Mouse (Mus musculus) kidney, embryonic 16.5 days (tissue): ENCODE measurements around the gene Pecr. TPM values are rescaled to one million over a fixed set of nuclear protein-coding genes. Genes with fewer than 3 reads are reported as not detected.
A peak's percentile ranks its signal among the peaks of the same experiment; 100 is the strongest.
"Not testable (repeated sequence)": the region's sequence is repeated elsewhere in the genome, so short reads cannot be mapped to it uniquely, and the experiment has no call there.

Experiments
- ATAC-seq: fragments of 200-750 bp; cut with Nextera tagmentation; 2 replicates; pipeline ENCODE4 v1.8.0; 2017; ENCODE audit warnings: moderate TSS enrichment; ENCODE audit not compliant: low FRiP score, low TSS enrichment
- H3K27ac ChIP-seq: fragments of 300-500 bp; sonication (generic); 2 replicates; pipeline ENCODE4 v1.5.1; 2014; ENCODE audit warnings: low read length
- H3K27me3 ChIP-seq: fragments of 300-500 bp; sonication (generic); 2 replicates; pipeline ENCODE4 v1.6.1; 2014; ENCODE audit warnings: low read length, control low read depth, mixed read lengths; ENCODE audit not compliant: insufficient read depth
- H3K36me3 ChIP-seq: fragments of 300-500 bp; sonication (generic); 2 replicates; pipeline ENCODE4 v1.6.1; 2014; ENCODE audit warnings: low read length, control low read depth, mixed read lengths; ENCODE audit not compliant: insufficient read depth
- H3K4me1 ChIP-seq: fragments of 300-500 bp; sonication (generic); 2 replicates; pipeline ENCODE4 v1.6.1; 2014; ENCODE audit warnings: low read length, control low read depth, mixed read lengths; ENCODE audit not compliant: insufficient read depth
- H3K4me2 ChIP-seq: fragments of 300-500 bp; sonication (generic); replicated peaks from 2 replicates; pipeline ENCODE4 v1.6.1; 2014; ENCODE audit warnings: low read depth, low read length
- H3K4me3 ChIP-seq: fragments of 300-500 bp; sonication (generic); 2 replicates; pipeline ENCODE4 v1.5.1; 2014; ENCODE audit warnings: mild to moderate bottlenecking, low read length
- H3K9ac ChIP-seq: fragments of 300-500 bp; sonication (generic); replicated peaks from 2 replicates; pipeline ENCODE4 v1.6.1; 2014; ENCODE audit warnings: low read length
- H3K9me3 ChIP-seq: fragments of 300-500 bp; sonication (generic); 2 replicates; pipeline ENCODE4 v1.6.1; 2016; ENCODE audit warnings: low read length, control low read depth
- WGBS: fragments of 180-500 bp; shearing (Covaris S2); extraction: QIAGEN DNeasy Blood & Tissue Kit; methylation state at CpG from one replicate; pipeline ENCODE4 v1.1.7; 2014; 5-methylcytosine and 5-hydroxymethylcytosine counted together
- polyA plus RNA-seq: library from polyadenylated mRNA; unstranded; fragments of >200 nt; fragmentation: Nextera tagmentation; extraction: Ambion mirVana; gene quantifications from 2 replicates; pipeline ENCODE4 v1.2.1, GENCODE M21; 2015

Pecr gene
- polyA plus RNA-seq, 1 experiment from 2014 or later, result 70.7 TPM

DNA sequence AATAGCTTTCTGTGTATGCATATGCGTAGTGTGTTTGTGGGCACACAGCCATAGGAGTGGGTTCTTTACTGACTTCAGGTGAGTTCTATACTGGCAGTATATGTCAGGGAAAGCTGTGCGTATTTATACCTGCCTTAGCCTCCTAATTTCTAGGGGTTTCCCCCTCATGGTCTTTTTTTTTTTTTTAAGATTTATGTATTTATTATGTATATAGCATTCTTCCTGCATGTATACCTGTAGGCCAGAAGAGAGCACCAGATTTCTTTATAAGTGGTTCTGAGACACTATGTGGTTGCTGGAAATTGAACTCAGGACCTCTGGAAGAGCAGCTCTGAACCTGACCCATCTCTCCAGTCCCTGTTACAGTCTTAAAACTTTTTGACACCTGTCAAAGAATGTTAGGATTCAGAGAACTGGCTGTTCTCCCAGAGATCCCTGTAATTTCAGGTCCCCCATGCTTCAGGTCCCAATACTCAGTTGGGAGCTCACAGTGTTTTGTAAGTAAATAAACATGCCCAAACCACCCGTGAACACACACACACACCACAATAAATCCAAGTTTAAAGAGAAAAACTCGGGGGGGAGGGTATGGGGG, 57.1 kb downstream of the Pecr start:
- no peaks in the 10 kb centered on the region for H3K4me1 ChIP-seq
- peak overlapping the region; percentile 38; the same call in 1 of the 2 replicates for H3K27ac ChIP-seq
- H3K9me3 ChIP-seq, result no peaks in the 10 kb centered on the region
- H3K36me3 ChIP-seq, result no peaks in the 10 kb centered on the region
- H3K27me3 ChIP-seq, result peaks cover 6% of the 10 kb centered on the region
- H3K4me2 ChIP-seq, result 0 out of 2 replicates have a peak overlapping the region, but pooled peaks have one; percentile 7
- no peak overlapping the region for H3K9ac ChIP-seq
- no peak overlapping the region for H3K4me3 ChIP-seq
- ATAC-seq, result no peak
- 30% methylated on average over 4 of the region's 4 CpGs for WGBS

DNA sequence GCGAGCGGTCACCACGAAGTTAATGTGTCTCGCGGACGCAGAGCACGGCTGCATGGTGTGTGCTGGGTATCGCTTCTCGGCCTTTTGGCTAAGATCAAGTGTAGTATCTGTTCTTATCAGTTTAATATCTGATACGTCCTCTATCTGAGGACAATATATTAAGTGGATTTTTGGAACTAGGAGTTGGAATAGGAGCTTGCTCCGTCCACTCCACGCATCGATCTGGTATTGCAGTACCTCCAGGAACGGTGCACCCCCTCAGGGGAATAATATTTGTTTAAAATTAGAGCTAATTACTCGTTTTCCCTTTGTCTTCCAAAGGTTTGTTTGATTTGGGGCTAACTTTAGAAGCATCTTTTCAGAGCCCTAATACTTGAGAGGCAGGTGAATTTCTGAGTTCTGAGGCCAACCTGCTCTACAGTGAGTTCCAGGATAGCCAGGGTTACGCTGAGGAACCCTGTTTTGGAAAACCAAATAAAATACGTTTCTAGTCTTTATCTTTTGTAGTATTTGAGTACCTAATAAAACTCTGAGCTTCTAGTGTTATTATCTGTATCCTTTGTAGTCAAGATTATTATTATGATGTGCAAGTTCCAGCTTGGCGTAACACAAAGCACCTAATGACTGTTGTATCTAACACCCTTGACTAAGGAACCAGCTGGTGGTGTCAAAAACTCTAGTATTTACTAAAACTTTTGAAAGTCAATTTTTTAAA, 57.8 kb downstream of the Pecr start:
- Histone ChIP-seq H3K36me3 (no peaks in the 10 kb centered on the region), H3K4me1 (no peaks in the 10 kb centered on the region), H3K27ac (peak overlapping the region; percentile 38; the same call in 1 of the 2 replicates), H3K9ac (no peak overlapping the region; the same call in 1 of the 2 replicates), H3K4me2 (peak overlapping the region; percentile 56), H3K4me3 (peak overlapping the region; percentile 48), H3K27me3 (peaks cover 6% of the 10 kb centered on the region), H3K9me3 (no peaks in the 10 kb centered on the region)
- under 1% methylated on average over 9 of the region's 18 CpGs for WGBS
- ATAC-seq, result peak; percentile 88

DNA sequence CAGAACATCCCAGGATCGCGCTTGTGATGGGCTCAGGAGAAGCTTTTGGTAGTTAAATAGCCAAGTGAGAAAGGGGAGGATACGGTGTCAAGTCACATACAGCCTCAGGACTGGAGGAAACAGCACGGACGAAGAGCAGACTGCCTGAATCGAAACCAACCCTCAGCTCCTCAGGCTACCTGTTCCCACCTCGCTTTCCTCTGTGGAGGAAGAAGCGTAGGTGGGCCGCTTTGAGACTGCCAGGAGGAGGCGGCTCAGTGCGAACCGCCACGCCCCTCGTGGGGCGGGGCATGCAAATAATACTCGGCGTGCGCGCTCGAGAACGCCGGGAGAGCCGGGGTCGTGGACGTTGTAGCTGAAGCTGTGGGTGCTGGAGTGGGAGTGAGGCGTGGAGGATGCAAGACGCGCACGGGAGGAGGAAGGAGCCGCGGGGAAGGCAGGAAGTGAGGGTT, 58.4 kb downstream of the Pecr start:
- Histone ChIP-seq H3K9ac (peak overlapping the region; percentile 53), H3K4me2 (peak overlapping the region; percentile 56), H3K4me3 (peak overlapping the region; percentile 48)
- not testable (repeated sequence) for H3K4me1 ChIP-seq, H3K9me3 ChIP-seq, H3K27ac ChIP-seq, H3K36me3 ChIP-seq, H3K27me3 ChIP-seq
- WGBS, result under 1% methylated on average over 23 of the region's 31 CpGs
- ATAC-seq, result peak; percentile 86

DNA sequence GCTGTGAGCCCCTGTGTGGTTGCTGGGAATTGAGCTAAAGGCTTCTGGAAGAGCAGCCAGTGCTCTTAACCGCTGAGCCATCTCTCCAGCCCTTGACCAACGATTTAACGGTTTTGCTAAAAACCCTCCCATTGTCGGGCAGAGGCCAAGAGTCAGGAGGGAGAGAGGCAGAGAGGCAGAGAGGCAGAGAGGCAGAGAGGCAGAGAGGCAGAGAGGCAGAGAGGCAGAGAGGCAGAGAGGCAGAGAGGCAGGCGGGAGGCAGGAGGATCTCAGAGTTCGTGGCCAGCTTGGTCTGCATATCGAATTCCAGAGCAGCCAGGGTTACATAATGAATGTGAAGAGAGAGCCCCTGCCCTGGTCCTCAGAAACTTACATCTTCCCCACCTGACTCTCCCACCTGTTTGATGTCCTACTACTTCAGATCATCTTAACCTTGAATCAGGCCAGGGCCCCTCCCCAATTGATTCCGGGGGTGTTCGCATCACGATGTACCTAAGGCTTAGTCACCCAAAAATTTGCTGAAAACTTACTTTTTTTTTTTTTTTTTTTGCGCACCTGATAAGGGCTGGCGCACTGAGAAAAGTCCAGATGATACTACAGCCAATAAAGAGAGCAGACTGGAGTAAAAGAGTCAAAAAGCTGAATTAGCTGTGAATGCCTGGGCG, 58.9 kb downstream of the Pecr start:
- Histone ChIP-seq H3K9me3 (no peaks in the 10 kb centered on the region), H3K4me2 (peak overlapping the region; percentile 56), H3K27me3 (peaks cover 6% of the 10 kb centered on the region), H3K4me3 (peak overlapping the region; percentile 48), H3K9ac (peak overlapping the region; percentile 53; the same call in 1 of the 2 replicates), H3K27ac (no peak overlapping the region), H3K4me1 (no peaks in the 10 kb centered on the region), H3K36me3 (no peaks in the 10 kb centered on the region)
- no peak for ATAC-seq
- WGBS, result 7% methylated on average over 13 of the region's 13 CpGs

DNA sequence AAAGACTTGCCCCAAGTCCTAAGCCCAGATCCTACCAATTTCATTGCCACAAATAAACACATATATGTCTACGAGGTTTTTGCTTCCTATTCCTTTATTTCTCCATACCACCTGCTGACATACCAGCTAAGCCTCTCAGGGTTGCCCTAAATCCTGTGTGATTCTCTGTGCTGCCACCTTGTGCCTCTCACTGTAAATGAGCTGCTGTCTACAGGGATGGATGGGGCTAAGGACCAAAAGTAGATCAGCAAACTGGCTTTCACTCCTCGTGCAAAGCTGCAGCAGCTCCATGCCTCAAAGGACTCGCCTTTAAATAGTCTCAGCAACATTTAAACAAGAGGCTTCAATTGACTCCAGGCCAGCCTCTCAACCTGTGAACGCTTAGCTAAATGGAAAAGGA, 64.1 kb downstream of the Pecr start:
- Histone ChIP-seq H3K27me3 (peaks cover 6% of the 10 kb centered on the region), H3K36me3 (no peaks in the 10 kb centered on the region), H3K9me3 (no peaks in the 10 kb centered on the region), H3K4me1 (no peaks in the 10 kb centered on the region), H3K27ac (no peak overlapping the region), H3K9ac (no peak overlapping the region), H3K4me2 (no peak overlapping the region), H3K4me3 (no peak overlapping the region)
- 25% methylated on average over 4 of the region's 4 CpGs for WGBS
- no peak for ATAC-seq

DNA sequence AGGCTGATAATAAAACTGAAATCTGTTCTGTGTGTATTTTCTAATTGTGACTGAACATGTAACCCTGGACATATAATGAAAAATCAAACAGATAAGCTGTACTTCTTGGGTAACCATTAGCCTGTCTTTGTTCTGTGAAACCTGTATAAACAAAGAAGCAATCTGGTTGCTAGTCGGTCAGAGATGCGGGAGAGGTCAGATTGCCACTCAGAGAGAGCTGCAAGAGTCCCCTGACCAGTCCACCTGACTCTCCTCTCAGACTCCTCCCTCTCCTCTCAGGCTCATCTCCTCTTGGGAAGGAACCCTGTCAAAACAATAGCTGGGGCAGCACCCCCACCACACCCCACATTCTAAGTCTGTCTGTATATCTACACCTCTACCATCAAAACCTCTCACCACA, 65.0 kb downstream of the Pecr start:
- Histone ChIP-seq H3K4me1 (no peaks in the 10 kb centered on the region), H3K27me3 (peaks cover under 1% of the 10 kb centered on the region), H3K4me2 (no peak overlapping the region), H3K36me3 (no peaks in the 10 kb centered on the region), H3K9ac (no peak overlapping the region), H3K27ac (no peak overlapping the region), H3K4me3 (no peak overlapping the region), H3K9me3 (no peaks in the 10 kb centered on the region)
- ATAC-seq, result no peak
- WGBS, result 35% methylated on average over 2 of the region's 2 CpGs

DNA sequence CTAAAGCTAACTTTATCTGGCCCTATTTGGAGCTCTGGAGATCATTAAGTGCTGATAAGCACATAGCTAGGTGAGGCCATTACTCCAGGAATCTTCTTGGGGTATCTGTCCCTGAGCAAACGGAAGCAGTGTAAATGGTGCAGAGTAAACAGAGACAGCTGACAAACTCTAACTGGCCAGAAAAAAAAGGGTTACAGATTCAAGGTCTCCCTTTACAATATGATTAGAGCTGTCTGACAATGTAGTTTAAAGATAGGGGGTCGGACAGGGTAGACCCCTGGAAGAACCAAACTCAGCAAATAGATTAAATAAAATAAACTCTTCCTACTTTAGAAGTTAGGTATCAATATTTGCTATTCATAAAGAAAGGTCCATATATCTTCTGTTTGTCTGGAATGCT, 65.5 kb downstream of the Pecr start:
- Histone ChIP-seq H3K36me3 (no peaks in the 10 kb centered on the region), H3K4me1 (no peaks in the 10 kb centered on the region), H3K9ac (no peak overlapping the region), H3K27me3 (no peaks in the 10 kb centered on the region; the same call in 1 of the 2 replicates), H3K4me3 (no peak overlapping the region), H3K4me2 (no peak overlapping the region), H3K9me3 (no peaks in the 10 kb centered on the region), H3K27ac (no peak overlapping the region)
- whole genome bisulfite sequencing, result 65% methylated on average over 2 of the region's 2 CpGs
- ATAC-seq, result no peak

DNA sequence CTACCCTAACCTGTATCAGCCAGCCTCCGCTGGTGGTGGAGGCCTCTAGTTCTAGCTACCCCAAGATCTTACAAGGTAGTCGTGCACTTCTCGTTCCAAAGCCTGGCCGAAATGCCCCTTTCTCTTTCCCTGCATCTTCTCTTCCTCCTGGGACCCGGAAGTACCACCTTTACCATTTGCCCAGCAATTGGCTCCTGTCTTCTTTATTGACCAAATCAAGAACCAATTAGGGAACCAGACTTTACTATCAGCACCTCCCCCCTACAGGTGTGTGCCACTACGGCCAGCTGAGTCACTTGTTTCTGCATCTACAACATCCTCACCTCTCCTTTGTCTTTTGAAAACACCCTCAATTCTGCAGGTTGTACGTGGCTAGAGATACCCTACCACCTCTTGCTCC, 67.4 kb downstream of the Pecr start:
- no peaks in the 10 kb centered on the region; the same call in 1 of the 2 replicates for H3K27me3 ChIP-seq
- H3K9me3 ChIP-seq, result no peaks in the 10 kb centered on the region
- H3K9ac ChIP-seq, result no peak overlapping the region
- no peak overlapping the region for H3K4me3 ChIP-seq
- no peak for ATAC-seq
- H3K27ac ChIP-seq, result no peak overlapping the region
- 0 out of 2 replicates have a peak, but pooled peaks cover 6% of the 10 kb centered on the region for H3K4me1 ChIP-seq
- 79% methylated on average over 7 of the region's 7 CpGs for WGBS
- no peaks in the 10 kb centered on the region for H3K36me3 ChIP-seq
- no peak overlapping the region for H3K4me2 ChIP-seq

DNA sequence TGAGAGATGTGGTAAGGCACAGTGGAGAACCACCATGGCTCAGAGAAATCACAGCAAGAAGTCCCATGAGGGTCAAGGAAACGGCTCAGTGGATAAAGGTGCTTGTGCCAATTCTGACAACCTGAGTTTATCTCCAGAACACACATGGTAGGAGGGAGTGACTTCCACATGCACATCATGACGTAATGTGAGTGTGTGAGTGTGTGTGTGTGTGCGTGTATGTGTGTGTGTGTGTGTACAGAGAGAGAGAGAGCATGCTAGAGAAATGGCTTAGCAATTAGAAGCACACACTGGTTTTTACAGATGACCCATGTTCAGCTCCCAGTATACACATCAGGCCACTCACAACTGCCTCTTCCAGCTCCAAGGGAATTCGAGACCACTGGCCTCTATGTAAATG, 68.9 kb downstream of the Pecr start:
- H3K4me3 ChIP-seq, result no peak overlapping the region
- no peak for ATAC-seq
- no peak overlapping the region for H3K4me2 ChIP-seq
- 0 out of 2 replicates have a peak, but pooled peaks cover 15% of the 10 kb centered on the region for H3K4me1 ChIP-seq
- H3K36me3 ChIP-seq, result no peaks in the 10 kb centered on the region
- WGBS, result 77% methylated on average over 4 of the region's 4 CpGs
- H3K9ac ChIP-seq, result no peak overlapping the region
- no peak overlapping the region for H3K27ac ChIP-seq
- H3K9me3 ChIP-seq, result no peaks in the 10 kb centered on the region
- no peaks in the 10 kb centered on the region for H3K27me3 ChIP-seq
